Mouse (Mus musculus): ENCODE data around the gene Scn7a. TPM values are rescaled to one million over a fixed set of nuclear protein-coding genes. Genes with fewer than 3 reads are reported as not detected.

The Scn7a gene
- total RNA-seq (2012; rRNA removed) (not detected in 2 replicates), total RNA-seq (2014; rRNA removed) (not detected in 2 replicates), polyA plus RNA-seq (2012; ENCODE audit: insufficient read length, low read depth) (not detected in 2 replicates)

GRCm38 (mm10) chr2:66784765-66785164, at the start of gene Scn7a:
Scn7a (minus strand) TSS chr2:66784914.
- in situ Hi-C loops (cut with MboI; ENCODE audit: low pct_ligation_motif_present, low pct_unique_long_range_greater_than_20kb, low sequenced_read_pairs): no loop called here
- no peak for TF ChIP-seq POLR2AphosphoS2 (IDR thresholded peaks at IDR 0.05; ENCODE audit: low read depth, low read length)
- no peak for TF ChIP-seq NRF1 (IDR thresholded peaks at IDR 0.05; ENCODE audit: low read depth, low read length)
- no peak for TF ChIP-seq KAT2A (IDR thresholded peaks at IDR 0.05; ENCODE audit: insufficient replicate concordance, low read length)
- no peak for TF ChIP-seq JUN (IDR thresholded peaks at IDR 0.05; ENCODE audit: insufficient read depth, low read depth, low read length)
- no peak for TF ChIP-seq PAX5 (IDR thresholded peaks at IDR 0.05; ENCODE audit: low read length)
- no peak for TF ChIP-seq ZNF384 (IDR thresholded peaks at IDR 0.05; ENCODE audit: low read depth, low read length)
- no peak for TF ChIP-seq TBP (conservative IDR thresholded peaks at IDR 0.05; ENCODE audit: low read depth, low read length)
- TF ChIP-seq MAZ (IDR thresholded peaks at IDR 0.05; ENCODE audit: low read depth, low read length): no peak
- no peak for TF ChIP-seq TCF12 (IDR thresholded peaks at IDR 0.05; ENCODE audit: low read depth, low read length)
- no peak for TF ChIP-seq ELF1 (IDR thresholded peaks at IDR 0.05; ENCODE audit: low read depth, low read length)
- no peak for TF ChIP-seq CTCF (conservative IDR thresholded peaks at IDR 0.05 in 1 of 2, IDR thresholded peaks at IDR 0.05 in 1 of 2; ENCODE audit: low read depth in 2 of 2, low read length in 2 of 2)
- no peak for TF ChIP-seq RCOR1 (conservative IDR thresholded peaks at IDR 0.05; ENCODE audit: low read depth, low read length)
- TF ChIP-seq MAFK (IDR thresholded peaks at IDR 0.05; ENCODE audit: insufficient replicate concordance, low read length): no peak
- no peak for TF ChIP-seq IRF4 (IDR thresholded peaks at IDR 0.05; ENCODE audit: low read depth, low read length)
- no peak for TF ChIP-seq MXI1 (IDR thresholded peaks at IDR 0.05; ENCODE audit: low read depth, low read length)
- TF ChIP-seq USF2 (conservative IDR thresholded peaks at IDR 0.05; ENCODE audit: low read depth, low read length): no peak
- no peak for TF ChIP-seq GABPA (IDR thresholded peaks at IDR 0.05; ENCODE audit: insufficient replicate concordance, low read depth, low read length)
- TF ChIP-seq RAD21 (IDR thresholded peaks at IDR 0.05; ENCODE audit: low read depth, low read length): no peak
- no peak for TF ChIP-seq E2F4 (IDR thresholded peaks at IDR 0.05; ENCODE audit: insufficient replicate concordance, low read depth, low read length)
- TF ChIP-seq POLR2A (IDR thresholded peaks at IDR 0.05; ENCODE audit: low read depth, low read length): no peak

GRCm38 (mm10) chr2:66827729-66828128, 43.0 kb upstream of the Scn7a start:
- in situ Hi-C loops (cut with MboI; ENCODE audit: low pct_ligation_motif_present, low pct_unique_long_range_greater_than_20kb, low sequenced_read_pairs): no loop called here
- no peaks in the 10 kb centered on the region for H3K36me3 ChIP-seq (replicated peaks in 1 of 2; ENCODE audit: control insufficient read depth in 1 of 2, insufficient read depth in 1 of 2, low read length in 1 of 2)
- TF ChIP-seq UBTF (IDR thresholded peaks at IDR 0.05; ENCODE audit: low read depth, low read length): no peak
- TF ChIP-seq BHLHE40 (IDR thresholded peaks at IDR 0.05; ENCODE audit: low read depth, low read length): no peak
- no peak for TF ChIP-seq KAT2A (IDR thresholded peaks at IDR 0.05; ENCODE audit: insufficient replicate concordance, low read length)
- TF ChIP-seq MAZ (IDR thresholded peaks at IDR 0.05; ENCODE audit: low read depth, low read length): no peak
- TF ChIP-seq RAD21 (IDR thresholded peaks at IDR 0.05; ENCODE audit: low read depth, low read length): no peak
- no peaks in the 10 kb centered on the region for H3K79me2 ChIP-seq (replicated peaks; ENCODE audit: control insufficient read depth, extremely low read depth, insufficient read depth, poor library complexity, severe bottlenecking)
- dilution Hi-C loops (cut with MboI; ENCODE audit: extremely low pct_ligation_motif_present, extremely low pct_unique_long_range_greater_than_20kb, low sequenced_read_pairs): no loop called here
- no peaks in the 10 kb centered on the region for H3K4me1 ChIP-seq (ENCODE audit: control insufficient read depth in 1 of 2, insufficient read depth in 2 of 2)
- H3K9me3 ChIP-seq (replicated peaks; ENCODE audit: low read length): peaks cover 11% of the 10 kb centered on the region
- H3K27me3 ChIP-seq (replicated peaks): no peaks in the 10 kb centered on the region
- H3K9ac ChIP-seq (ENCODE audit: insufficient read depth, low read depth): no peak overlapping the region
- H3K4me2 ChIP-seq (ENCODE audit: insufficient read depth, low read depth, poor library complexity, severe bottlenecking): no peak overlapping the region
- H3K4me3 ChIP-seq (replicated peaks in 1 of 3; ENCODE audit: low read depth in 2 of 3, low read length in 2 of 3, poor library complexity in 1 of 3): no peak overlapping the region
- no peak for DNase-seq (ENCODE audit: extremely low read depth)
- no peak overlapping the region for H3K27ac ChIP-seq (ENCODE audit: insufficient read depth, low read depth)

More at GRCm38 (mm10) chr2:66784765-66785164, at the start of gene Scn7a:
- H3K36me3 ChIP-seq (replicated peaks in 1 of 2; ENCODE audit: control insufficient read depth in 1 of 2, insufficient read depth in 1 of 2, low read length in 1 of 2): no peaks in the 10 kb centered on the region
- no peak within 1 kb of the TSS for H3K9ac ChIP-seq (ENCODE audit: insufficient read depth, low read depth)
- H3K4me1 ChIP-seq (ENCODE audit: control insufficient read depth in 1 of 2, insufficient read depth in 2 of 2): no peaks in the 10 kb centered on the region
- no peak within 1 kb of the TSS for H3K4me2 ChIP-seq (ENCODE audit: insufficient read depth, low read depth, poor library complexity, severe bottlenecking)
- H3K9me3 ChIP-seq (replicated peaks; ENCODE audit: low read length): peaks cover 45% of the 10 kb centered on the region
- no peak within 1 kb of the TSS for H3K4me3 ChIP-seq (replicated peaks in 1 of 3; ENCODE audit: low read depth in 2 of 3, low read length in 2 of 3, poor library complexity in 1 of 3)
- no peak for DNase-seq (ENCODE audit: extremely low read depth)
- H3K27ac ChIP-seq (ENCODE audit: insufficient read depth, low read depth): no peak within 1 kb of the TSS
- H3K79me2 ChIP-seq (replicated peaks; ENCODE audit: control insufficient read depth, extremely low read depth, insufficient read depth, poor library complexity, severe bottlenecking): no peaks in the 10 kb centered on the region
- dilution Hi-C loops (cut with MboI; ENCODE audit: extremely low pct_ligation_motif_present, extremely low pct_unique_long_range_greater_than_20kb, low sequenced_read_pairs): no loop called here
- H3K27me3 ChIP-seq (replicated peaks): no peaks in the 10 kb centered on the region

Measured in CH12.LX (cell line).